Mouse (Mus musculus): ENCODE results near the gene Sos2. TPM values are rescaled to one million over a fixed set of nuclear protein-coding genes. Genes with fewer than 3 reads are reported as not detected.

Sos2 gene
- polyA plus RNA-seq (2015; fragmentation: Illumina TruSeq; extraction: RNeasy Lipid Tissue Mini Kit (QIAGEN cat#74804); ENCODE audit: insufficient read depth, low replicate concordance), result 33.5 TPM

GRCm38 (mm10) chr12:69681566-69682061 is at the start of gene Sos2:
TSS of gene Sos2 (minus strand) at chr12:69681852.

GRCm38 (mm10) chr12:69724711-69725460 is 43.2 kb upstream of the Sos2 start, which contains the start of the genes L2hgdh and Atp5s:
TSS of gene L2hgdh (minus strand) at chr12:69724873.
TSS of gene Atp5s (plus strand) at chr12:69724950.

GRCm38 (mm10) chr12:69582613-69583269 is 98.9 kb downstream of the Sos2 start, which contains the start of gene Vcpkmt:
TSS of gene Vcpkmt (minus strand) at chr12:69583028.

Other genes with a start within 250 kb of the Sos2 start
- 12.0 TPM for gene Vcpkmt, start 98.8 kb downstream of the Sos2 start, polyA plus RNA-seq (2015; fragmentation: Illumina TruSeq; extraction: RNeasy Lipid Tissue Mini Kit (QIAGEN cat#74804); ENCODE audit: insufficient read depth, low replicate concordance)
- 9.3 TPM for gene L2hgdh, start 43.0 kb upstream of the Sos2 start, polyA plus RNA-seq (2015; fragmentation: Illumina TruSeq; extraction: RNeasy Lipid Tissue Mini Kit (QIAGEN cat#74804); ENCODE audit: insufficient read depth, low replicate concordance)
- gene Atp5s, start 43.1 kb upstream of the Sos2 start, polyA plus RNA-seq (2015; fragmentation: Illumina TruSeq; extraction: RNeasy Lipid Tissue Mini Kit (QIAGEN cat#74804); ENCODE audit: insufficient read depth, low replicate concordance), result 18.1 TPM
- gene Cdkl1, start 109.4 kb upstream of the Sos2 start, polyA plus RNA-seq (2015; fragmentation: Illumina TruSeq; extraction: RNeasy Lipid Tissue Mini Kit (QIAGEN cat#74804); ENCODE audit: insufficient read depth, low replicate concordance), result 7.7 TPM
- 4.7 TPM for gene Atl1, start 210.8 kb upstream of the Sos2 start, polyA plus RNA-seq (2015; fragmentation: Illumina TruSeq; extraction: RNeasy Lipid Tissue Mini Kit (QIAGEN cat#74804); ENCODE audit: insufficient read depth, low replicate concordance)
- 38.0 TPM for gene Map4k5, start 211.3 kb upstream of the Sos2 start, polyA plus RNA-seq (2015; fragmentation: Illumina TruSeq; extraction: RNeasy Lipid Tissue Mini Kit (QIAGEN cat#74804); ENCODE audit: insufficient read depth, low replicate concordance)